Mouse (Mus musculus): ENCODE measurements around the gene Zfand6. TPM values are rescaled to one million over a fixed set of nuclear protein-coding genes. Genes with fewer than 3 reads are reported as not detected.

Zfand6 gene
- total RNA-seq, 1 experiment from 2014 or later: 151 TPM

- ATAC-seq (replicated peaks in 1 of 2; ENCODE audit: insufficient read depth in 1 of 2, low FRiP score in 2 of 2, low TSS enrichment in 1 of 2, low read depth in 1 of 2, poor library complexity in 2 of 2, severe bottlenecking in 2 of 2): peak; percentile 70 to 77
These were observed 84.0 kb downstream of the Zfand6 start for GRCm38 (mm10) chr7:84605704-84606292.

- no peak for ATAC-seq (replicated peaks in 1 of 2; ENCODE audit: insufficient read depth in 1 of 2, low FRiP score in 2 of 2, low TSS enrichment in 1 of 2, low read depth in 1 of 2, poor library complexity in 2 of 2, severe bottlenecking in 2 of 2)
These were observed 84.6 kb downstream of the Zfand6 start for GRCm38 (mm10) chr7:84605033-84605687.

GRCm38 (mm10) chr7:84604501-84604900 is 85.3 kb downstream of the Zfand6 start:
- peak; percentile 25 to 26; a peak in 1 of 4 replicates for ATAC-seq (replicated peaks in 1 of 2; ENCODE audit: insufficient read depth in 1 of 2, low FRiP score in 2 of 2, low TSS enrichment in 1 of 2, low read depth in 1 of 2, poor library complexity in 2 of 2, severe bottlenecking in 2 of 2)

DNA sequence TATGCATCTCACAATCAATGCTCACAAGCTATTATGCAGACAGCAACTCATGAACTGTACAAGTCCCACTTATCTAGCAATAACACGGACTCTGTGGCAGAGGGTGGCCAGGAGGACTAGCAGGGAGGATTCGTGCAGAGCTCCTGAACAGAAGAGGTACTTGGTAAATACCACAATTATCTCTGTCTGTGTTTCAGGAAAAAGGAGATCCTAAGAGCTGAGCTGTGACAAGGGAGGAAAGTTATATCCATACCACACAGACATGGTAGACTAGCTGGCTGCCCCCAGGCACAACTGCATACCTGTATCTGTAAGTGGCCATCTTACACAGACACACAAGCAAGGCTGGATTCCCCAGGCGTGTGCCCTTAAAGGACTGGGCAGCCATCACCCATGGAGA is 88.4 kb downstream of the Zfand6 start:
- ATAC-seq (replicated peaks in 1 of 2; ENCODE audit: insufficient read depth in 1 of 2, low FRiP score in 2 of 2, low TSS enrichment in 1 of 2, low read depth in 1 of 2, poor library complexity in 2 of 2, severe bottlenecking in 2 of 2): no peak

DNA sequence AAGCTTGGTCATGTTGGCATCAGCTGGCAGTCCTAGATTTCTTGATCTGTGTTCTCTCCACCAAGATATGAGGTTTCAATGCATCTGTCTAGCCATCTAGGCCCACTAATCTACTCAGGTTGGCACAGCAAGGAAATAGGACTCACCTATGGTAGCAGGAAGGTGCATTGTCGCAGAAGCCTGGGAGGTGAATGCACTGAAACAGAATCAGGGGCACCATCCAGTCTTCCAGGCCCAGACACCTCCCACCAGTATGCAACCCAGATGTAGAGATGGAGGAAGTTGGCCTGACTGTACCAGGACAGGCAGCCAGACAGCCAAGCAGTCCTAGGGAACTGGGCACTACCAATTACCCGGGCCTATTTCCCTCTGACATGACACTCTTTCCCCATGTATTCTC is 89.1 kb downstream of the Zfand6 start:
- no peak for ATAC-seq (replicated peaks in 1 of 2; ENCODE audit: insufficient read depth in 1 of 2, low FRiP score in 2 of 2, low TSS enrichment in 1 of 2, low read depth in 1 of 2, poor library complexity in 2 of 2, severe bottlenecking in 2 of 2)

DNA sequence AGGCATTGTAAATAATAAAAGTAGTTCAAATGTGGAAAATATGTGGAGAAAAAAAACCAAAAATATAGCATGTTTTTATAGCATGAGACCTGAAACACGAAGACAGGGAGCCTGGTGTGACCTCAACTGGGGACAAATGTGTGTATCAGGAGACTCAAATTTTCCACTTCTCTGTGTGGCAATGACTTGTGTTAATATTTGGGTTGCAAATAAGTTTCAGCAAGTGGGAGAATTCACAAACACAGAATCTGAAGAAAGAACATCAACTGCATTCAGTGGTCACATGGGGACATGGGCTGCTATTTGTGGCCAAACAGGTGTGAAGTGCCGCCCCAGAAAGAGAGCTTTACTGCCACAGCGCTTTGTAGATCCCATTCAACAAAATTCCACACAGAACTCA is 93.1 kb downstream of the Zfand6 start:
- ATAC-seq (replicated peaks in 1 of 2; ENCODE audit: insufficient read depth in 1 of 2, low FRiP score in 2 of 2, low TSS enrichment in 1 of 2, low read depth in 1 of 2, poor library complexity in 2 of 2, severe bottlenecking in 2 of 2): no peak

- no peak for ATAC-seq (replicated peaks in 1 of 2; ENCODE audit: insufficient read depth in 1 of 2, low FRiP score in 2 of 2, low TSS enrichment in 1 of 2, low read depth in 1 of 2, poor library complexity in 2 of 2, severe bottlenecking in 2 of 2)
These were observed 93.8 kb downstream of the Zfand6 start for GRCm38 (mm10) chr7:84596002-84596401.

DNA sequence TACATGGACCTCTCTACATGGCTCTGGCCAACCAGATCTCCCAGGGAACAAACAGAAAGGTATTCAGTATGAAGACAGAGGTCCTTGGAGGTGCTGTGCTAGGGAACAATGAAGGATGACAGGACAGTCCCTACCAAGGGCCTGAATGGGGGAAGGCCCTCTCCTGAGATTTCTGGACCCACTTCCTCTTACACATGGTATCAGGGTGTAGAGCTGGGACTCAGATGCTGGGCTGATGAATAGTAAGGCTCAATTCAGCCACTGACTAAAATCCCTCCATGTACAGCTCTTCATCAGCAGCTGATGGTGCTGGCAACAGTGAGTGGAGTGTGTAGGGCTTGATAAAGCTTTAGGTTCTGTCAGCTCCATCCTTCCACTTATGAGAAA is 94.8 kb downstream of the Zfand6 start:
- 0 out of 4 replicates have a peak, but pooled peaks of 1 of the 2 experiments have one; percentile 3 for ATAC-seq (replicated peaks in 1 of 2; ENCODE audit: insufficient read depth in 1 of 2, low FRiP score in 2 of 2, low TSS enrichment in 1 of 2, low read depth in 1 of 2, poor library complexity in 2 of 2, severe bottlenecking in 2 of 2)

DNA sequence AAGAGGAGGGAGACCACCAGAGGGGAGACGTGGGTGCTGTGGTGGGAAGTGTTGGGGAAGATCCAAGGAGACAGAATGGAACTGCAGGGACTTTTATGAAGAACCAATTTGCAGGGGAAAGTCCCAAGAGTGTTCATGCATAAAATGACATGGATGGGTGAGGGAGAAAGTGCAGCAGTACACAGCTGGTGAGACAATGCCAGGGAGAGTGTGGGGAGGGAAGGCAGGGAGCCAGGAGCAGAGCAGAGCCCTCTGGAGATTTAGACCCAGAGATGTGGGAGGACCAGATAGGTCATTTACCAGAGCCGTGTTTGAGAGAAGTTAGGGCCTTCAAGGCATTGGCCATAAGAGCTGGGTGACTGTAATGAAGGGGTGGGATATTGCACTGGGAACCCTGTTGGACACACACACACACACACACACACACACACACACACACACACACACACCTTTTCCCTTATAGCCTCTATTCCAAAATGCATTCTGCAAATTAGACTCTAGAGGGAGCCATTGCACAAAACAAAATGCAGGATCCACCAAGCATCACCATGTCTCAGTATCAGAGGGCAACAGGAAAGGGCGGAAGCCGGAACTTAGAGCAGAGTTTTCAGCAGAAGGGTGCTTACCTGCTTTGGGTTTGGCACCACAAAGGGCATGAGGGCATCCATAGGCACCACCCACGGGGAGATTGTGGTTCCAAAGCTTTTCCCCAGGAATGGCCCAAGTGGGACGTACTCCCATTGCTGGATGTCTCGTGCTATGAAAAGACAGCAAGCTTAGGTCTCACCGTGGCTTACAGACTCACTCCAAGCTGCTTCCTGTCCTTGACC is 95.5 kb downstream of the Zfand6 start:
- ATAC-seq (replicated peaks in 1 of 2; ENCODE audit: insufficient read depth in 1 of 2, low FRiP score in 2 of 2, low TSS enrichment in 1 of 2, low read depth in 1 of 2, poor library complexity in 2 of 2, severe bottlenecking in 2 of 2): peak; percentile 83 to 86

- ATAC-seq (replicated peaks in 1 of 2; ENCODE audit: insufficient read depth in 1 of 2, low FRiP score in 2 of 2, low TSS enrichment in 1 of 2, low read depth in 1 of 2, poor library complexity in 2 of 2, severe bottlenecking in 2 of 2): no peak
These were observed 98.4 kb downstream of the Zfand6 start for GRCm38 (mm10) chr7:84591347-84591746.

- ATAC-seq (replicated peaks in 1 of 2; ENCODE audit: insufficient read depth in 1 of 2, low FRiP score in 2 of 2, low TSS enrichment in 1 of 2, low read depth in 1 of 2, poor library complexity in 2 of 2, severe bottlenecking in 2 of 2): no peak
These were observed 99.1 kb downstream of the Zfand6 start for GRCm38 (mm10) chr7:84590622-84591021.

DNA sequence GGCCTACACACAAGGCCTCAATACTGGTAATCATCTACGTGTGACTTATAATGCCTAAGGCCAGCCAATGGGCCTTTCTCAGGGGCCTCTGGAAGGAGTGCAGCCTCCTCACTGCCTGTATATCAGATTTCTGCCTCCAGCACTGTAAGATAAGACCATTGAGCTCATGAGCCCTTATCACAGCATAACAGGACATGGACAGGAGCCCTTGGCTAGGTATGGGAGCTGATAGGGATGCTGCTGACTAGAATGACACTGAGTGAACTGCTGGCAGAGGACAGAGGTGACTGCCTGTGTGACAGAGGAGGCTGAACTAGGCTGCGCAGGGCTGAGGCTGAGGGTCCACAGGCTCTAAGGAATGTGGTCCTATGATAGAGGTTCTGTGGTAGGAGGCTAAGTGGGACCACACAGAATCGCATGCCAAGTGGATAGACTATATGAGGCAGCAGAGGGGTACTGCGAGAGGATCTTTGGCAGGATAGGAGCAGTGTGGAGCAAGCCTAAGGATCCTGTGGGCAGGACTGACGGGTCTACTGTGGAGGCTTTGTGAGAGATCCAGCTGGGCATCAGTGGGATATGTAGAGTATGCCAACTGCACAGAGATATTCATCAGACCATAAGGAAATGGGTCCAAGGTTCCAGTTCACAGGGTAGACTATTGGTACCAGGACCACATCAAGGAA is 102.5 kb downstream of the Zfand6 start:
- ATAC-seq (replicated peaks in 1 of 2; ENCODE audit: insufficient read depth in 1 of 2, low FRiP score in 2 of 2, low TSS enrichment in 1 of 2, low read depth in 1 of 2, poor library complexity in 2 of 2, severe bottlenecking in 2 of 2): no peak

DNA sequence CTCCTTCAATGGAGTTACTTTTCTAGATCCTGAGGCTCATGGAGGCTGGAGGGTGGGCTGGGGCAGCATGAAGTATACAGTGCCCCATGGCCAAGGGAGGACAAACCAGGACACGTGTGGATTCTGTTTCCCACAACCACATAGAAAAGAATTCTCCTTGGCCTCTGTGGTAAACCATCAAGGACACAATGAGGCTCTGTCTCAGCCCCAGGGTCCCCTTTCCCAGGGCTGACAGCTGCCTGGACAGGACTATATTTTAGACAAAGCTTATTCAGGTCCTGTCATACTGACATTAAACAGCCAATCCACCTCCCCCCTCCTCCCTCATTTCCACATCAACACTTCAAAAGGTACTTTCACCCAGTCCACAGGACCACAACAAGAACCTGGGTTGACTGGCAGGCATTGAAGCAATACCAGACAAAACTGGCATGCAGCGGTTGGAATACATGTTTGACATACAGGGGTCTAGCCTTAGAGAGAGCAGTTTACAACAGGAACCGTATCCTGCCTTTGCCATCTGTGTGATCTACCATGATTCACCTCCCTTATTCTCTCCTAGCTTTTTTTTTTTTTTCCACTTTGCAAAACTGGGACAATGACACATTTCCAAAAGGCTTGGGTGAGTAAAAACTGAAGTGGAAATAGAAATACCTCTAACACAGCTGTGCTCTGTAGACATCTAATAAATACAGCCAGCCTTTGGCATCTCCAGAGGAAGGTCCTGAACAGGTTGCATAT is 103.2 kb downstream of the Zfand6 start:
- no peak for ATAC-seq (replicated peaks in 1 of 2; ENCODE audit: insufficient read depth in 1 of 2, low FRiP score in 2 of 2, low TSS enrichment in 1 of 2, low read depth in 1 of 2, poor library complexity in 2 of 2, severe bottlenecking in 2 of 2)

GRCm38 (mm10) chr7:84585086-84585485 is 104.7 kb downstream of the Zfand6 start:
- ATAC-seq (replicated peaks in 1 of 2; ENCODE audit: insufficient read depth in 1 of 2, low FRiP score in 2 of 2, low TSS enrichment in 1 of 2, low read depth in 1 of 2, poor library complexity in 2 of 2, severe bottlenecking in 2 of 2): no peak

GRCm38 (mm10) chr7:84579769-84580168 is 110.0 kb downstream of the Zfand6 start:
- ATAC-seq (replicated peaks in 1 of 2; ENCODE audit: insufficient read depth in 1 of 2, low FRiP score in 2 of 2, low TSS enrichment in 1 of 2, low read depth in 1 of 2, poor library complexity in 2 of 2, severe bottlenecking in 2 of 2): no peak

GRCm38 (mm10) chr7:84578841-84579240 is 110.9 kb downstream of the Zfand6 start:
- ATAC-seq (replicated peaks in 1 of 2; ENCODE audit: insufficient read depth in 1 of 2, low FRiP score in 2 of 2, low TSS enrichment in 1 of 2, low read depth in 1 of 2, poor library complexity in 2 of 2, severe bottlenecking in 2 of 2): no peak

DNA sequence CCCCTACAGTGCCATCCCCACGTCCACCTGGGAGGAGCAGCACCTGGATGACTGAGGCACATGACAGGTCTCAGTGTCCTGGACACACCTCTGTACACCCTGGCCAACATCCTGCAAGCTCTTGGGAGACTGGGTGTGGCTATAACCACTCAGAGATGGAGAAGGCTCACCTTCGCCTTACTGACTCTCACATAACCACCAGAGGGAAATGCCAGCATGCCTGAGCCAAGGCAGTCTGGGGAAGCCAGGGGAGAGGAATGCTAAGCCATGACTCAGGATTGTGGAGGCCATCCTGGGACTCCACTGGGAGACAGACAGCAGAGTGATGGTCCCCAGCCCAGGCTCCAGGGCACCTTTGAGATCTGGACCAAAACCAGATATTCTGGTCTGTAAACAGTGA is 112.7 kb downstream of the Zfand6 start:
- ATAC-seq (replicated peaks in 1 of 2; ENCODE audit: insufficient read depth in 1 of 2, low FRiP score in 2 of 2, low TSS enrichment in 1 of 2, low read depth in 1 of 2, poor library complexity in 2 of 2, severe bottlenecking in 2 of 2): no peak

Measured in hematopoietic stem cell, adult 5-6 weeks (primary cell).